23 mouse cellular contexts compared by ENCODE assay signal in the genomic region with DNA sequence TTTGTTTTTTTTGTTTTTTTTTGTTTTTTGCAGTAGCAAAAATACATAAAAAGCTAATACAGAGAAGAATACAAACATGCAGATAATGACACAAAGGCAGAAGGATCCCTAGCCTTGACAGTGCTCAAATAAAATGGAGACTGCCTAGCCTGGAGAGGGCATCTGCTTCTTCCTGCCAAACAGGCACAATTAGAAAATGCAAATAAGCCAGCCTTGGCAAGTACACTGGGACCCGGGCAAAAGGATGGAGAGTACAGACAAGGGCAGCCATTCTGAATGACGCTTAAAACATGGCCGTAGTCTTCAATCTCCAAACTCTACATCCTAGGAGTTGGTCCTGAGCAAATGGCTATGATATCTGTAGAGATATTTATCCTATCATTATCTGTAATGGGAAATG.
DNase-seq lines count a peak whose midpoint lies in the region; ATAC-seq and TF ChIP-seq lines count a peak whose summit lies in the region.
"Had no signal": no experiment of that assay in that cellular context is flagged by ENCODE, and none has a peak within 500 bp of the region (broad histone marks: within the 10 kb centered on the region; RNA-seq: fewer than 3 reads in every experiment).

No protein-coding gene starts in this region.

- H3K9ac ChIP-seq in forebrain, embryonic 14.5 days (ENCODE audit: low read length): no peak overlapping the region
- H3K9ac ChIP-seq: embryonic facial prominence, embryonic 13.5 days; embryonic facial prominence, embryonic 15.5 days; forebrain, embryonic 13.5 days had no signal

- no peak for ATAC-seq in forebrain, embryonic 14.5 days
- ATAC-seq: activated CD4-positive, CD25-positive, alpha-beta regulatory T cell, adult 4 months; CD4-positive, CD25-positive, alpha-beta regulatory T cell, adult 4 months; forebrain, embryonic 13.5 days; Patski had no signal

- DNase-seq in cerebellum, postnatal 10 days: peak; percentile 43 to 54
- no peak for DNase-seq in cerebellum, adult 9-11 months
- DNase-seq in forebrain, embryonic 14.5 days (ENCODE audit: low spot score): peak; percentile 55
- no peak for DNase-seq in forebrain, embryonic 10.5 days (ENCODE audit: extremely low spot score, low spot score)
- peak; percentile 70 for DNase-seq in brain, embryonic 14.5 days (ENCODE audit: low read depth)
- DNase-seq: adrenal gland, adult 8-10 months; adrenal gland, postnatal 14 days; adrenal gland, postnatal 36 days; B cell, adult 2 months; cerebellum, adult 11 months; cerebellum, adult 2 months; cerebellum, adult 9-10 months; cerebellum, postnatal 36 days; embryo, embryonic 11 days had no signal

- no peaks in the 10 kb centered on the region for H3K9me3 ChIP-seq in forebrain, embryonic 14.5 days (replicated peaks; ENCODE audit: control insufficient read depth, low read length)
- H3K9me3 ChIP-seq in forebrain, embryonic 10.5 days: no peaks in the 10 kb centered on the region
- H3K9me3 ChIP-seq: embryonic facial prominence, embryonic 13.5 days; embryonic facial prominence, embryonic 15.5 days; forebrain, embryonic 13.5 days had no signal

- no peak for TF ChIP-seq POLR2A in brain, embryonic 14.5 days (IDR thresholded peaks at IDR 0.05; ENCODE audit: borderline replicate concordance, extremely low read depth, insufficient read depth, insufficient read length, poor library complexity, severe bottlenecking)

- no peak overlapping the region for H3K27ac ChIP-seq in forebrain, embryonic 14.5 days (ENCODE audit: low read depth, low read length)
- H3K27ac ChIP-seq in forebrain, embryonic 10.5 days: no peak overlapping the region
- H3K27ac ChIP-seq: embryonic facial prominence, embryonic 13.5 days; embryonic facial prominence, embryonic 15.5 days; forebrain, embryonic 13.5 days had no signal

- TF ChIP-seq CTCF in brain, embryonic 14.5 days (IDR thresholded peaks at IDR 0.05; ENCODE audit: borderline replicate concordance, extremely low read depth, insufficient read depth, insufficient read length): no peak

- no peaks in the 10 kb centered on the region for H3K27me3 ChIP-seq in forebrain, embryonic 14.5 days (replicated peaks; ENCODE audit: control insufficient read depth, insufficient read depth, low read length)
- H3K27me3 ChIP-seq in forebrain, embryonic 10.5 days (ENCODE audit: poor library complexity, severe bottlenecking): no peaks in the 10 kb centered on the region
- H3K27me3 ChIP-seq: CH12.LX; embryonic facial prominence, embryonic 13.5 days; embryonic facial prominence, embryonic 15.5 days; forebrain, embryonic 13.5 days; Patski had no signal

- no peak overlapping the region for H3K4me3 ChIP-seq in forebrain, embryonic 14.5 days (ENCODE audit: low read depth, low read length)
- no peak overlapping the region for H3K4me3 ChIP-seq in forebrain, embryonic 10.5 days
- H3K4me3 ChIP-seq: embryonic facial prominence, embryonic 13.5 days; embryonic facial prominence, embryonic 15.5 days; erythroblast, embryonic 14.5 days; forebrain, embryonic 13.5 days had no signal

- 60% methylated on average over 3 of the region's 3 CpGs for WGBS in forebrain, embryonic 14.5 days
- 92% methylated on average over 3 of the region's 3 CpGs for WGBS in forebrain, embryonic 10.5 days

- no peak overlapping the region for H3K4me2 ChIP-seq in forebrain, embryonic 14.5 days (ENCODE audit: low read length)
- H3K4me2 ChIP-seq: embryonic facial prominence, embryonic 13.5 days; embryonic facial prominence, embryonic 15.5 days; forebrain, embryonic 13.5 days had no signal

- H3K36me3 ChIP-seq in forebrain, embryonic 14.5 days (ENCODE audit: control insufficient read depth, insufficient read depth, low read length): no peaks in the 10 kb centered on the region
- no peaks in the 10 kb centered on the region for H3K36me3 ChIP-seq in forebrain, embryonic 10.5 days (replicated peaks)
- H3K36me3 ChIP-seq: embryonic facial prominence, embryonic 13.5 days; embryonic facial prominence, embryonic 15.5 days; G1E had no signal

- H3K4me1 ChIP-seq in forebrain, embryonic 14.5 days (ENCODE audit: control insufficient read depth, insufficient read depth, low read length): no peaks in the 10 kb centered on the region
- H3K4me1 ChIP-seq in forebrain, embryonic 10.5 days: no peaks in the 10 kb centered on the region
- H3K4me1 ChIP-seq: embryonic facial prominence, embryonic 13.5 days; embryonic facial prominence, embryonic 15.5 days; forebrain, embryonic 13.5 days had no signal

Comparison
In these comparisons a context has a peak if more than half of its experiments do, and no peak if none do; other contexts are left out.
1. DNase-seq: peak in cerebellum, postnatal 10 days (2 of 2), forebrain, embryonic 14.5 days (single experiment) and brain, embryonic 14.5 days (single experiment); none in cerebellum, adult 9-11 months (single experiment) and forebrain, embryonic 10.5 days (single experiment).